Mouse (Mus musculus) heart, postnatal 10 days (tissue): ENCODE measurements around the gene 1700092M07Rik. TPM values are rescaled to one million over a fixed set of nuclear protein-coding genes. Genes with fewer than 3 reads are reported as not detected.
"Not testable (repeated sequence)": the region's sequence is repeated elsewhere in the genome, so short reads cannot be mapped to it uniquely, and the experiment has no call there.

Source experiments
- DNase-seq, 2 experiments: peaks; one replicate each; pipeline ENCODE4 v3.0.0; 2021
- intact Hi-C: fragments of 180-260 bp; cut with DNase I; formaldehyde crosslinking; loops from one replicate; pipeline ENCODE4 v1.15.1; 2025
- total RNA-seq, 2 experiments: library from RNA; stranded (reverse); gene quantifications; 2 replicates each; pipeline ENCODE4 v1.2.3; 2021

1700092M07Rik gene
- total RNA-seq, 2 experiments from 2014 or later: not detected

GRCm38 (mm10) chr19:8715868-8716766 is 24.4 kb upstream of the 1700092M07Rik start:
- intact Hi-C loops: no loop called here

GRCm38 (mm10) chr19:8716767-8717475 is 23.6 kb upstream of the 1700092M07Rik start:
- intact Hi-C loops: no loop called here

More at GRCm38 (mm10) chr19:8715868-8716766, 24.4 kb upstream of the 1700092M07Rik start:
- DNase-seq: no peak

GRCm38 (mm10) chr19:8718357-8718756 is 22.2 kb upstream of the 1700092M07Rik start:
- peak; percentile 60 to 74 for DNase-seq
- intact Hi-C loops: no loop called here

More at GRCm38 (mm10) chr19:8716767-8717475, 23.6 kb upstream of the 1700092M07Rik start:
- DNase-seq: no peak

DNA sequence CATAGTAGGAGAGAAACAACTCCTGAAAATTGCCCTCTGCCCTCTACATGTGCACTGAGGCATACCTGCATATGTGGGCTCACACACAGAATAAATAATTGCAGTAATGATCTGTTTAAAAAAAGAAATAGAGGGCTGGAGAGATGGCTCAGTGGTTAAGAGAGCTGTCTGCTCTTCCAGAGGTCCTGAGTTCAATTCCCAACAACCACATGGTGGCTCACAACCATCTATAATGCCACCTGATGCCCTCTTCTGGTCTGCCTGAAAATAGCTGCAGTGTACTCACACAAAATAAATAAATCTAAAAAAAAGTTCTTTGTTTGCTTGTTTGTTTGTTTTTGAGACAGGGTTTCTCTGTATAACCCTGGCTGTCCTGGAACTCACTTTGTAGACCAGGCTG is 21.5 kb upstream of the 1700092M07Rik start:
- DNase-seq, intact Hi-C loops: not testable (repeated sequence)

- DNase-seq: no peak
- intact Hi-C loops: no loop called here
Observed at GRCm38 (mm10) chr19:8721378-8721777, 19.1 kb upstream of the 1700092M07Rik start.

DNA sequence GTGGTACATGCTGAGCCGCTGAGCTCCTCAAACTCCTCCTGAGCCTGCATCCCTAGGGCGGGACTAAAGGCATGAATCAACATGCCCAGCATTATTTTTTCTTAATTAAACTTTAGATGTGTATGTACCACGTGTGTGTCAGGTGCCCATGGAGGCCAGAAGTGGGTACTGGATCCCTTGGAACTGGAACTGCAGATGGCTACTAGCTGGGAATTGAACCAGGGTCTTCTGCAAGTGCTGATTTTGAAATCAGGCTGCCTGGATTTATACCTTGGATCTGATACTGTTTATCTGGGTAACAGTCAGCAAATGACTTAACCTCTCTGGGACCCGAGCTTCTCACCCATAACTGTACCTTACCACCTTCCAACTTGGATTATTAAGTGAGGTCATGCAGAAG is 18.5 kb upstream of the 1700092M07Rik start:
- intact Hi-C loops: no loop called here
- DNase-seq: no peak

DNA sequence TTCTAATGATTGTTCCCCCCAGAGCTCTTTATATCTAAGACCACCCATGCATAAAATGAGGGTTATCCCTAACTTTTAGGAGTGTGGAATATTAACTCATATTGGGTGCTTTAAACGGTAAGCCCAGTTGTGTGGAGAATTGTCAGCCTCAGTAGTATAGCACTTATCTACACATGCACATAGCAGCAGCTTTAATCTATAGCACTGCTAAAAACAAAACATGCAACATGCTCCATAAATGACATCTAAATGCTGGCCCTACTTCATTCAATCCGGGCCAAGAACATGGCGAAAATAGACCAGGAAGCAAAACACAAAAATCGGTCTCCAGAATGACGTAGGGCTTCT is 18.0 kb upstream of the 1700092M07Rik start:
- intact Hi-C loops: no loop called here

DNA sequence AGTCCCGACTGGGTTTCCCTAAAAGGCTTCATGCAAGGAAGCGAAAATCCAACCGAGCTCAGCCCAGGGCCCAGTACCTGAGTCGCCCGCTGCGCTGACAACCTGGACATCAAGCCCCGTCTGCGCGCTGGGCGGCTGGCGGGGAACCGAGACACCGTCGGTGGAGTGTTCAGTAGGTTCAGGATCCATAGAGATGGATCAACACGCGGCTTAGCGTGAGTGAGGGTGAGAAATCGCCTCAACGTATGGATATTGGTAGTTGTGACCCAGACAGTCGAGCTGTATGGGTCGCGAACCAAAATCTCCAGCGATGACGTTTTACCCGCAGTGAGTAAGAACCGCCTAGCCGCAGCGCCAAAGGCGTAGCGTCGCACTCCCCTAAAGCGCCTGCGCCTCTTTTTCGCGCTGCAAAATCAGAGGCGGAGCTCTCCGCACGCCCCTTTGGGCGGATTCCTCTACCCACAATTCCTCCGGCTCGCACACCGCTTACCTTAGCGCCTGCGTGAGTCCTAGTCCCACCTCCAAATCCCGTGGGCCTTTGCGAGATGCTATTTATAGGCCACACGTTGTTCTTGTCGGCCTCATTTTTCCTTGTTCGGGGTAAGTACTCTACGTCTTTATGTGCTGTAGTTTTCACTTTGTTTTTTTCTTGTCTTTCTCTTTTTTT is 17.5 kb upstream of the 1700092M07Rik start, which contains the start of gene Slc3a2:
Gene Slc3a2 (minus strand): TSS at position 463 of the 667 bp plus-strand sequence.
- DNase-seq: peak; percentile 97
- intact Hi-C loops: no loop called here

More for the DNA sequence above, 18.0 kb upstream of the 1700092M07Rik start:
- no peak for DNase-seq

DNA sequence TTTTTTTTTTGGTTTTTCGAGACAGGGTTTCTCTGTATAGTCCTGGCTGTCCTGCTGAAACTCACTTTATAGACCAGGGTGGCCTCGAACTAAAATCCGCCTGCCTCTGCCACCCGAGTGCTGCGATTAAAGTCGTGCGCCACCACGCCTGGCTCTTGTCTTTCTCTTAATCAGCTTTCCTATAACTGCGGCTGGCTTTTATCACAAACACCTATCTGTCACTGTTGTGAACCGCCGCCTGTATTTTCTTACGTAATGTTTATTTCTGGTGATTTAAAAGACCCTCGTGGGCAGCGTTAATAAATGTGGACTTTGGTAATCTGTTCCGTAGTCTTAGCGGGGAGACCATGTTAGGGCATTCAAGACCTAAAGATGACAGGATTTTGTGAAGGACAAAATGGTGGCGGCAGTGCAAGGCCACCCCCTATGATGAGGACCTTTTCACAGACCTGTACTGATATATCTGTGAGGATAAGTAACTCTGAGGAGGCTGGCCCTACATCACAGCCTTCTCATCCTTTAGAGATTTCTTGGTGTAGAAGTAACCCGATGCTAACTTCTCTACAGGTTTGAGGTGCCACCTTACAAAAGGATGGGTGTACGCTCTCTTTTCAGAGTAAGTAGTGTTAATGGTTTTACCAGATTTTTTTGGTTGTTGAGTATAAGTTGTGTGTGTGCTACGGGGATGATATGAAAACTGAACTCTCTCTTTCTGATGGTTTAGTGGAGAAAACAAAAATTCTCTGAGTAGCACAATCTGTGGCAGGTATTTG is 16.8 kb upstream of the 1700092M07Rik start:
- peak in 1 of 2 experiments; percentile 34 for DNase-seq
- intact Hi-C loops: no loop called here

- intact Hi-C loops: no loop called here
- DNase-seq: no peak
Observed at GRCm38 (mm10) chr19:8724392-8724791, 16.1 kb upstream of the 1700092M07Rik start.

GRCm38 (mm10) chr19:8725081-8725613 is 15.4 kb upstream of the 1700092M07Rik start:
- intact Hi-C loops: no loop called here

DNA sequence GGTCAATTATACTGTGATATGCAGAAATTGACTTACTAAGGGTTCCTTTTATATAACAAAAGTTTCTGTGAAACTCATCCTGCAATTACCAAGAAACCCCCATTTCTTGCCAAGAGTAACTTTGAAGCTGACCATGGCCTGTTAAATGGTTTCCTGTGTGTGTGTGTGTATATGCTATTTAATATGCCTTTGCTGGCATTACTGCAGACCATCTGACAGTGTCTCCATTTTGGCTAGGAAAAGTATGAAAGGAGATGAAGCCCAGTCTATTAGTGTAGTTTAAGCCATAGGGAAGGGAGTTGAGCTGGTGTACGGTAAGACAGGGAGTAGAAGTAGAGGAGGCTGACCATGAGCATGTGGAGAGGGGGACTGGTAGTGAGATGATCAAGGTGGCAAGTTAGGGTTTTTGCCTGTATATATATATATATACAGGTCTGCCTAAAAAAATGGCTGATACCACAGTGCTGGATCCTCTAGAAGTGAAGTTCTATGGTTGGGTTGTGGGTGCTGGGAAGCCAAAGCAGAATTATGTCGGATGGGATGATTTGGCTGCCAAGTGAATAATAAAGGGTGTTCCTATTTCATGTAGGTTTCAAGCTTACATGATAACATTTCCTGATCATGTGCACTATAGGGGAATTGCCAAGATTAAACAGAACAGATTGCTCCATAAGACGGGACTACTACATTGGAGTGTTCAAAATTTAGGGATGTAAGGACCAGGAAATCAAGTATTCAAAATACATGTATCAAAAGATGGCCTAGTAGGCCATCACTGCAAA is 13.7 kb upstream of the 1700092M07Rik start:
- no peak for DNase-seq
- intact Hi-C loops: no loop called here

More at GRCm38 (mm10) chr19:8725081-8725613, 15.4 kb upstream of the 1700092M07Rik start:
- DNase-seq: no peak

- DNase-seq: no peak
- intact Hi-C loops: no loop called here
Observed at GRCm38 (mm10) chr19:8727495-8728114, 12.9 kb upstream of the 1700092M07Rik start.

GRCm38 (mm10) chr19:8728335-8729099 is 12.0 kb upstream of the 1700092M07Rik start:
- intact Hi-C loops, DNase-seq: not testable (repeated sequence)

GRCm38 (mm10) chr19:8734334-8734733 is 6.2 kb upstream of the 1700092M07Rik start:
- intact Hi-C loops: no loop called here
- DNase-seq: no peak

DNA sequence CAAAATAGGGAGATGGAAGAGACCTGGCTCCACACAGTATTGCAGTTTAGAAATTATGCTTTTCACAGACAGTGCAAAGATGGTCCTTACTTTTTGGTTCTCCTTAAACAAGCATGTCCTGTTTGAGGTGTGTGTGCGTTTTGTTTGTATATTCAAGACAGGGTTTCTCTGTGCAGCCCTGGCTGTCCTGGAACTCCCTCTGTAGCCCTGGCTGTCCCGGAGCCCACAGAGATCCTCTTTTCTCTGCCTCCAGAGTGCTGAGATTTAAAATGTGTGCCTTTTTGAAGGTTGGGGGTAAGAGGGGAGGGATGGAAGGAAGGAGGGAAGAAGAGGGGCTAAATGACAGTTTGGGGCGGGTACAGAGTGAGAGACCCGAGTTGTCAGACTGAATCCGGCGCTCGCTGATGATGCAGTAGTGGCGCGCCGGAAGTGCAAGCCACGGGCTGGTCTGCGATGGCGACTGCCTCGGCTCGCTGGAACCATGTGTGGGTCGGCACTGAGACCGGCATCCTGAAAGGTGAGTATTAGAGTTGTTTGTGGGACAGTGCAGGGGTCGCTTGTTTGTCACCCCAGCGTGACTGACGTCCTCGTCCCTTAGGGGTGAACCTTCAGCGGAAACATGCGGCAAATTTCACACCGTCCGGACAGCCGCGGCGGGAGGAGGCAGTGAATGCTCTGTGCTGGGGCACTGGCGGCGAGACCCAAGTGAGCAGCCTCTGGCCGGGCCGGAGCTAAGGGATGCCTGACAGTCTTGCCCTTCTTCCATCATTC is 4.9 kb upstream of the 1700092M07Rik start, which contains the start of gene Wdr74:
Gene Wdr74 (plus strand): TSS at position 439 of the 771 bp plus-strand sequence.
- intact Hi-C loops: no loop called here
- DNase-seq: peak; percentile 94 to 97

DNA sequence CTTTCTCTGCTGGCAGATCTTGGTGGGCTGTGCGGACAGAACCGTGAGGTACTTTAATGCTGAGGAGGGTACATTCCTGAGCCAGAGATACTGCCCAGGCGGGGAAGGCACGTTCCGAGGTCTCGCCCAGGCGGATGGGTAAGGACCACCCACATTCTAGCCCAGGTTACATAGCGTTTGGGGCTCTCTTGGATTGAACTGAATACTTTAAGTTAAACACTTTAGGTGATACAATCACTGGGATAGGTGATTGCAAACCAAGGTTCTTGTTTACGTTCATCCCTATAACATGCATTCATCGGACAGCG is 4.4 kb upstream of the 1700092M07Rik start:
- intact Hi-C loops: no loop called here

More for the DNA sequence above, 4.4 kb upstream of the 1700092M07Rik start:
- DNase-seq: no peak
